Mouse (Mus musculus) hindbrain, embryonic 13.5 days (tissue): ENCODE measurements around the gene Siglec1. TPM values are rescaled to one million over a fixed set of nuclear protein-coding genes. Genes with fewer than 3 reads are reported as not detected.
"Not testable (repeated sequence)": the region's sequence is repeated elsewhere in the genome, so short reads cannot be mapped to it uniquely, and the experiment has no call there.

Source experiments
- ATAC-seq: fragments of 200-750 bp; cut with Nextera tagmentation; 2 replicates; pipeline ENCODE4 v1.8.0; 2017; ENCODE audit warnings: moderate TSS enrichment; ENCODE audit not compliant: low FRiP score
- H3K27ac ChIP-seq: fragments of 300-500 bp; sonication (generic); 2 replicates; pipeline ENCODE4 v1.5.1; 2015; ENCODE audit warnings: inconsistent platforms, mild to moderate bottlenecking, moderate library complexity
- H3K27me3 ChIP-seq: fragments of 300-500 bp; sonication (generic); 2 replicates; pipeline ENCODE4 v1.6.1; 2015; ENCODE audit warnings: mild to moderate bottlenecking, inconsistent platforms
- H3K36me3 ChIP-seq: fragments of 300-500 bp; sonication (generic); 2 replicates; pipeline ENCODE4 v1.6.1; 2015; ENCODE audit warnings: mild to moderate bottlenecking, inconsistent platforms
- H3K4me1 ChIP-seq: fragments of 300-500 bp; sonication (generic); replicated peaks from 2 replicates; pipeline ENCODE4 v1.6.1; 2015; ENCODE audit warnings: inconsistent platforms
- H3K4me2 ChIP-seq: fragments of 300-500 bp; sonication (generic); 2 replicates; pipeline ENCODE4 v1.6.1; 2015; ENCODE audit warnings: inconsistent platforms, mild to moderate bottlenecking, moderate library complexity
- H3K4me3 ChIP-seq: fragments of 300-500 bp; sonication (generic); 2 replicates; pipeline ENCODE4 v1.5.1; 2015; ENCODE audit warnings: mild to moderate bottlenecking, inconsistent platforms
- H3K9ac ChIP-seq: fragments of 300-500 bp; sonication (generic); 2 replicates; pipeline ENCODE4 v1.6.1; 2015; ENCODE audit warnings: mild to moderate bottlenecking, inconsistent platforms
- H3K9me3 ChIP-seq: fragments of 300-500 bp; sonication (generic); 2 replicates; pipeline ENCODE4 v1.6.1; 2016; ENCODE audit warnings: inconsistent platforms
- WGBS: fragments of 180-500 bp; shearing (Covaris S2); methylation state at CpG from one replicate; pipeline ENCODE4 v1.1.7; 2015; 5-methylcytosine and 5-hydroxymethylcytosine counted together
- polyA plus RNA-seq: library from polyadenylated mRNA; unstranded; fragments of >200 nt; fragmentation: Nextera tagmentation; extraction: Ambion mirVana; gene quantifications from 2 replicates; pipeline ENCODE4 v1.2.1, GENCODE M21; 2015

Siglec1 gene
- polyA plus RNA-seq, 1 experiment from 2014 or later: 0.23 TPM

- peaks cover 18% of the 10 kb centered on the region for H3K4me1 ChIP-seq
- H3K9ac ChIP-seq: no peak overlapping the region
- 48% methylated on average over 9 of the region's 9 CpGs for WGBS
- no peak overlapping the region for H3K27ac ChIP-seq
- ATAC-seq: no peak; the same call in 1 of the 2 replicates
- H3K4me2 ChIP-seq: peak overlapping the region; percentile 83; the same call in 1 of the 2 replicates
- H3K9me3 ChIP-seq: no peaks in the 10 kb centered on the region
- H3K27me3 ChIP-seq: 0 out of 2 replicates have a peak, but pooled peaks cover 5% of the 10 kb centered on the region
- H3K36me3 ChIP-seq: no peaks in the 10 kb centered on the region
- H3K4me3 ChIP-seq: no peak overlapping the region
Measured at GRCm38 (mm10) chr2:131125964-131126815, 39.6 kb upstream of the Siglec1 start.

DNA sequence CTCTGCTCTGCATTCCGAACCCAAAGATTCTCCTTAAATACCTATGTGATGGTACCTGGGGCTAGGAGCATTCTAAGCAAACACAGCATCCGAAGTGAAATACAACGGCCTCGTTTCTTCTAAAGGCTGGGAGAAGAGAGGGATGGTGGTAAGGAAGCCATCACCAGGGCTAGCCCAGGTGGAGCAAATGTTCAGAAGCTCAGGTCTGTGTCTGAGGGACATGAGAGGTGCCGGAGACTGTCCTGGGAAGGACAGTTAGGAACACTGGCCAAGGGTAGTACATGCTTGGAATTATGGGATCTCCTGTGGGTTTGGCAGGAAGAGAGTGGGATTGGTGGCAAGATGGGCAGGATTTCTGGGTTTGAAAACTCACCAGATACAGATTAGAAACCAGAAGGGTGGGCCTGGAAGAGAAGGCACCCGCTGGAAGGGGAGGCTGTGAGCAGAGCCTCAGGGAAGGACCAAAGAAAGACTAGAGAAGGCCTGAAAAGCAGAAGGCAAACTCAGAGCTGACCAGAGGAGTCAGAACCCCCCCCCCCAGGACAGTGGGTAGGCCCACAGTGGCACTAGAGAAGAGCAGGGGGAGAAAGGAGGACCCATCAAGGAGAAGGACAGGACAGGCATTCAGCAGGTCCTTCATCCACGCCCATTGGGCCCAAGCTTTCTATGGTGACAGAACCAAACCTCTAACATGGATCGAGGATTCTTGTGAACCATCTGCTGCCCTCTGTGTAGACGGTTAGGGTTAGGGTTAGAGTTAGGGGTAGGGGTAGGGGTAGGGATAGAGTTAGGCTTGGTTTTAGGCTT is 38.8 kb upstream of the Siglec1 start:
- ATAC-seq: no peak
- no peak overlapping the region for H3K4me3 ChIP-seq
- H3K27ac ChIP-seq: no peak overlapping the region
- H3K36me3 ChIP-seq: no peaks in the 10 kb centered on the region
- H3K9ac ChIP-seq: no peak overlapping the region
- peaks cover 18% of the 10 kb centered on the region for H3K4me1 ChIP-seq
- no peak overlapping the region for H3K4me2 ChIP-seq
- no peaks in the 10 kb centered on the region for H3K9me3 ChIP-seq
- H3K27me3 ChIP-seq: 0 out of 2 replicates have a peak, but pooled peaks cover 5% of the 10 kb centered on the region
- WGBS: 93% methylated on average over 9 of the region's 9 CpGs

GRCm38 (mm10) chr2:131124166-131124565 is 37.6 kb upstream of the Siglec1 start:
- H3K9me3 ChIP-seq: no peaks in the 10 kb centered on the region
- H3K4me2 ChIP-seq: no peak overlapping the region
- 0 out of 2 replicates have a peak, but pooled peaks cover 5% of the 10 kb centered on the region for H3K27me3 ChIP-seq
- 76% methylated on average over 3 of the region's 3 CpGs for WGBS
- no peaks in the 10 kb centered on the region for H3K36me3 ChIP-seq
- H3K27ac ChIP-seq: no peak overlapping the region
- H3K4me1 ChIP-seq: peaks cover 18% of the 10 kb centered on the region
- ATAC-seq: no peak
- H3K9ac ChIP-seq: no peak overlapping the region
- no peak overlapping the region for H3K4me3 ChIP-seq

GRCm38 (mm10) chr2:131118968-131119574 is 32.5 kb upstream of the Siglec1 start:
- Histone ChIP-seq H3K4me1 (no peaks in the 10 kb centered on the region), H3K9ac (no peak overlapping the region), H3K4me2 (no peak overlapping the region), H3K36me3 (no peaks in the 10 kb centered on the region), H3K27me3 (no peaks in the 10 kb centered on the region), H3K27ac (no peak overlapping the region), H3K4me3 (no peak overlapping the region), H3K9me3 (no peaks in the 10 kb centered on the region)
- 92% methylated on average over 2 of the region's 2 CpGs for WGBS
- ATAC-seq: no peak

DNA sequence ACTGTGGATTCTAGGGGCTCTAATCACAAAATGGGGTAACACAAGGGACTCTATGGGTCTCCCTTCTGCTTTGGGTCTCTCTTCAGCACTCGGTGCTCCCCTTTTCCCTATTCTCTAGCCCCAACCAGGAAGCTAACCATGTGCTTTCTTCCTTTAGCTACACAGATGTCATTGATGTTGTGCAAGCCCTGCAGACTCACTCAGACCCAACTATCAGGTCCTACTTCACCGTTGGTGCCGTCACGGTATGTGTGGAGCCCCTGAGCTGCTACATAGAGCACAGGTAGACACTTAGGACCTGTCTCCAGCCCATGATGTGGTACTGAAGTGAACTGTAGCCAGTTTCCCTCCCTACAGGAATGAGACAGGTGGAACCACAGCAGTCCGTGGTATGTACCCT is 19.4 kb upstream of the Siglec1 start:
- Histone ChIP-seq H3K4me1 (no peaks in the 10 kb centered on the region), H3K9ac (no peak overlapping the region), H3K27ac (no peak overlapping the region), H3K27me3 (no peaks in the 10 kb centered on the region), H3K36me3 (no peaks in the 10 kb centered on the region), H3K9me3 (no peaks in the 10 kb centered on the region), H3K4me2 (no peak overlapping the region), H3K4me3 (no peak overlapping the region)
- 86% methylated on average over 5 of the region's 5 CpGs for WGBS
- no peak for ATAC-seq

DNA sequence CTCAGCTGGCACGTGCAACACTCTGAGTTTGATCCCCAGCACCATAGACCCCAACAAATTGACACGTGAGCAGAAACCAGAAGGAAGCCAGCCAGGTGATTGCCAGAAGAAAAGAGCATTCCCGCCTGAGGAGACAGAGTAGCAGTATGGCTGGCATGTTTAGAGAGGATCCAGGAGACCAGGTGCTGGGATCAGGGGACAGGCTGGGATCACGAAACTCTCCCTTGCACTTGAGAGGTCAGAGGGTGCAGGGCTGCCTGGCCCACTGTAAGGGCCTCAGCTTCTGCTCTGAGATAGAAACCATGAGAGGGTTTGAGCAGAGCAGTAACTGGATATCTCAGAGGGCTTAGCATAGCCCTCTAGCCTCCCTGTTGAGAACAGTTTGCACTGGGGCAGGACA is 18.5 kb upstream of the Siglec1 start:
- H3K4me1 ChIP-seq, H3K36me3 ChIP-seq, H3K27ac ChIP-seq, ATAC-seq, H3K27me3 ChIP-seq, H3K9ac ChIP-seq, H3K4me3 ChIP-seq, H3K9me3 ChIP-seq, H3K4me2 ChIP-seq: not testable (repeated sequence)
- 65% methylated on average over 4 of the region's 4 CpGs for WGBS

- H3K27me3 ChIP-seq: no peaks in the 10 kb centered on the region
- no peaks in the 10 kb centered on the region for H3K4me1 ChIP-seq
- H3K9me3 ChIP-seq: no peaks in the 10 kb centered on the region
- H3K36me3 ChIP-seq: no peaks in the 10 kb centered on the region
- no peak overlapping the region for H3K4me3 ChIP-seq
- 87% methylated on average over 4 of the region's 4 CpGs for WGBS
- H3K27ac ChIP-seq: no peak overlapping the region
- H3K4me2 ChIP-seq: no peak overlapping the region
- ATAC-seq: no peak
- H3K9ac ChIP-seq: no peak overlapping the region
Measured at GRCm38 (mm10) chr2:131104021-131104420, 17.5 kb upstream of the Siglec1 start.

- 59% methylated on average over 3 of the region's 3 CpGs for WGBS
- no peaks in the 10 kb centered on the region for H3K36me3 ChIP-seq
- ATAC-seq: no peak
Measured at GRCm38 (mm10) chr2:131101530-131101929, 15.0 kb upstream of the Siglec1 start.

DNA sequence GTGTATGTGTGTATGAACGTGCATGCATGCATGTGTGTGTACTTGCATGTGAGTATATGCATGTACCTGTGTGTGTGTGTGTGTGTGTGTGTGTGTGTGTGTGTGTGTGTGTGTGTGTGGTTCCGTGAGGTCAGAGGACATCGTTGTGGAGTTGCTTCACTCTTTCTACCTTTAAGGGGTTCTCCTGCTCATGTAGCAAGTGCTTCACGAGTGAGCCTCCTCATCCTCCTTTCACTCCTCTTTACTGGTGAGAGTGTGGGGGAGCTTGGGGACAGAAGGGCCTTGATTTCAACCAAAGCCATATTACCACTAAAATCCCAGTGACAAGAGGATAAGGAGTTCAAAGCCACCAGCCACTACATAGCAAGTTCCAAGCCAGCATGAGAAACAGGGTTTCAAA is 10.5 kb upstream of the Siglec1 start:
- Histone ChIP-seq H3K9me3 (no peaks in the 10 kb centered on the region), H3K36me3 (no peaks in the 10 kb centered on the region), H3K27me3 (no peaks in the 10 kb centered on the region), H3K4me1 (no peaks in the 10 kb centered on the region; the same call in 1 of the 2 replicates), H3K9ac (no peak overlapping the region), H3K27ac (no peak overlapping the region), H3K4me2 (no peak overlapping the region), H3K4me3 (no peak overlapping the region)
- no peak for ATAC-seq
- 88% methylated on average over 4 of the region's 4 CpGs for WGBS

More at GRCm38 (mm10) chr2:131101530-131101929, 15.0 kb upstream of the Siglec1 start:
- no peak overlapping the region for H3K27ac ChIP-seq
- no peak overlapping the region for H3K4me3 ChIP-seq
- H3K9ac ChIP-seq: no peak overlapping the region
- no peaks in the 10 kb centered on the region for H3K9me3 ChIP-seq
- H3K4me1 ChIP-seq: no peaks in the 10 kb centered on the region
- no peak overlapping the region for H3K4me2 ChIP-seq
- no peaks in the 10 kb centered on the region for H3K27me3 ChIP-seq

- peak overlapping the region; percentile 2; the same call in 1 of the 2 replicates for H3K27ac ChIP-seq
Measured at GRCm38 (mm10) chr2:131096101-131096795, 9.7 kb upstream of the Siglec1 start.

GRCm38 (mm10) chr2:131094823-131095222 is 8.3 kb upstream of the Siglec1 start:
- WGBS: 0% methylated on average over 1 of the region's 1 CpGs
- no peak overlapping the region for H3K4me3 ChIP-seq
- ATAC-seq: peak; percentile 43; the same call in 1 of the 2 replicates

More at GRCm38 (mm10) chr2:131096101-131096795, 9.7 kb upstream of the Siglec1 start:
- H3K36me3 ChIP-seq: no peaks in the 10 kb centered on the region
- H3K4me1 ChIP-seq: no peaks in the 10 kb centered on the region; the same call in 1 of the 2 replicates
- no peaks in the 10 kb centered on the region for H3K9me3 ChIP-seq
- 17% methylated on average over 9 of the region's 9 CpGs for WGBS
- no peaks in the 10 kb centered on the region for H3K27me3 ChIP-seq
- H3K9ac ChIP-seq: 0 out of 2 replicates have a peak overlapping the region, but pooled peaks have one; percentile 15
- no peak for ATAC-seq
- no peak overlapping the region for H3K4me2 ChIP-seq
- H3K4me3 ChIP-seq: no peak overlapping the region

More at GRCm38 (mm10) chr2:131094823-131095222, 8.3 kb upstream of the Siglec1 start:
- Histone ChIP-seq H3K4me1 (no peaks in the 10 kb centered on the region; the same call in 1 of the 2 replicates), H3K4me2 (no peak overlapping the region), H3K27me3 (no peaks in the 10 kb centered on the region), H3K9ac (no peak overlapping the region), H3K36me3 (no peaks in the 10 kb centered on the region), H3K9me3 (no peaks in the 10 kb centered on the region), H3K27ac (no peak overlapping the region)
